Mouse (Mus musculus): ENCODE data around the gene Men1. TPM values are rescaled to one million over a fixed set of nuclear protein-coding genes. Genes with fewer than 3 reads are reported as not detected.
"Not testable (repeated sequence)": the region's sequence is repeated elsewhere in the genome, so short reads cannot be mapped to it uniquely, and the experiment has no call there.

Gene Men1
- 19.5 and 21.0 TPM in 2 replicates for polyA plus RNA-seq (2015; fragmentation: Nextera tagmentation; extraction: Ambion mirVana)

DNA sequence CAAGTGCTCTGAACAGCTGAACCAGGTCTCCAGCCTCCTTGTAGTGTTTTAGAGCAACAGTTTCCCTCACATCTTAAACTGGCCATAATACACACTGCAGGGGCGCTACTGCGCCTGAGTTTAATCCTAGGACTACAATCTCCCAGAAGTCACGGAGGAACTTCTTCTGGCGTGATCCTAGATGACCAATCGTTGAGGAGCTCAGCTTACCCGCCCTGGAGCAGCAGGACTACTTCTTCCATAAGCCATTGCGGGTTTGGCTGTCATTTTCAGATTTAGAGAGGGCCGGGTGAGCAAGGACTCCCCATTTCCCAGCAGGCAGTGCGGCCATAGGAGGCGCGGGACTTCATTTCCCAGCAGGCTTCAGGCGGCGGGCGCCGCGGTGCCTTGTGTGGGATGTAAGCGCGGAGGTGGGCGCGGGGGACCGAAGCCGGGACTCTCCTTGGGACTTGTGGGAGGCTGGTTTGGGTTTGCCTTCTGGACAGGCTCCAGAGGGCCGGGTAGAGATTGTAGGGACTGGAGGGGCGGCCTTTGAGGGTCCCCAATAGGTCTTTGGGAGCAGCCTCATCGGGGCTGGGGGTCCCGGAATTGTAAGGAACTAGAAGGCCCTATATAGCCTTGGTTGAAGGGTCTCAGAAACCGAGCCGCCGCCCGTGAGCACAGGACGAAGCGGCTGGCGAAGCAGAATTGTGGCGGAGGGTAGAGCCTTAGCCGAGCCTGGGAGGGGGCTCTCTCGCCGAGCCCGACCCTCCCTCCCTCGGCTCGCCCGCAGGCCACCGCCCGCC is at the start of gene Men1:
Men1 (plus strand) TSS at position 307 of the 785 bp plus-strand sequence.
- Histone ChIP-seq H3K9ac (ENCODE audit: low read depth, low read length) (peak within 1 kb of the TSS; percentile 86), H3K4me2 (ENCODE audit: low read depth, low read length) (peak within 1 kb of the TSS; percentile 95), H3K4me1 (ENCODE audit: control insufficient read depth, low read depth, low read length) (peaks cover 40% of the 10 kb centered on the region), H3K27me3 (ENCODE audit: control insufficient read depth, insufficient read depth, low read depth, low read length) (no peaks in the 10 kb centered on the region), H3K4me3 (ENCODE audit: low read depth, low read length) (peak within 1 kb of the TSS; percentile 84), H3K27ac (ENCODE audit: low read length) (peak within 1 kb of the TSS; percentile 75), H3K9me3 (replicated peaks; ENCODE audit: control insufficient read depth, low read length) (no peaks in the 10 kb centered on the region), H3K36me3 (ENCODE audit: control insufficient read depth, insufficient read depth) (peaks cover 10% of the 10 kb centered on the region)
- under 1% methylated on average over 43 of the region's 43 CpGs for WGBS (ENCODE audit: insufficient replicate concordance)
- peak; percentile 90 for ATAC-seq (ENCODE audit: low read depth)

DNA sequence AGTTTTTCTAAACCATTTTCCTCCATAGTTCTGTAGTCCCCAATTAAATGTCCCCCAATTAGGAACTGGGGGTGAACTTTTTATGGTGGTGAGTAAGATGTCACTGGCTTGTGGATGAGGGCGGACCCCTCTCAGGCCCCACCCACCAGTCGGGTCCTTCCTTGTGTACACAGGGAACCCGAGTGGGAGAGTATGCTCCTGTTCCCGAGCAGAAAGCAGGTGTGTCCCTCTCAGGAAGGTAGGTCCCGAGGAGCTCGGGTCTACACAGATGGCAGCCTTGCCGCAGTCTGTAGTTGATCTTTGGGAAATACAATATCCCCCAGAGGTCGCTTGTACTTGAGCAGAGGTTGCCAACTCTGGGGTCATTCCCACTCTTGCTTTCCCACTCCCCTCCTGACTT is 49.6 kb upstream of the Men1 start:
- Histone ChIP-seq H3K27me3 (ENCODE audit: control insufficient read depth, insufficient read depth, low read depth, low read length) (no peaks in the 10 kb centered on the region), H3K4me2 (ENCODE audit: low read depth, low read length) (peak overlapping the region; percentile 56), H3K9ac (ENCODE audit: low read depth, low read length) (peak overlapping the region; percentile 54), H3K9me3 (replicated peaks; ENCODE audit: control insufficient read depth, low read length) (no peaks in the 10 kb centered on the region), H3K4me3 (ENCODE audit: low read depth, low read length) (no peak overlapping the region), H3K4me1 (ENCODE audit: control insufficient read depth, low read depth, low read length) (peaks cover 97% of the 10 kb centered on the region), H3K27ac (ENCODE audit: low read length) (peak overlapping the region; percentile 96), H3K36me3 (ENCODE audit: control insufficient read depth, insufficient read depth) (peaks cover 21% of the 10 kb centered on the region)
- 29% methylated on average over 8 of the region's 8 CpGs for WGBS (ENCODE audit: insufficient replicate concordance)
- peak; percentile 22; the same call in 1 of the 2 replicates for ATAC-seq (ENCODE audit: low read depth)

DNA sequence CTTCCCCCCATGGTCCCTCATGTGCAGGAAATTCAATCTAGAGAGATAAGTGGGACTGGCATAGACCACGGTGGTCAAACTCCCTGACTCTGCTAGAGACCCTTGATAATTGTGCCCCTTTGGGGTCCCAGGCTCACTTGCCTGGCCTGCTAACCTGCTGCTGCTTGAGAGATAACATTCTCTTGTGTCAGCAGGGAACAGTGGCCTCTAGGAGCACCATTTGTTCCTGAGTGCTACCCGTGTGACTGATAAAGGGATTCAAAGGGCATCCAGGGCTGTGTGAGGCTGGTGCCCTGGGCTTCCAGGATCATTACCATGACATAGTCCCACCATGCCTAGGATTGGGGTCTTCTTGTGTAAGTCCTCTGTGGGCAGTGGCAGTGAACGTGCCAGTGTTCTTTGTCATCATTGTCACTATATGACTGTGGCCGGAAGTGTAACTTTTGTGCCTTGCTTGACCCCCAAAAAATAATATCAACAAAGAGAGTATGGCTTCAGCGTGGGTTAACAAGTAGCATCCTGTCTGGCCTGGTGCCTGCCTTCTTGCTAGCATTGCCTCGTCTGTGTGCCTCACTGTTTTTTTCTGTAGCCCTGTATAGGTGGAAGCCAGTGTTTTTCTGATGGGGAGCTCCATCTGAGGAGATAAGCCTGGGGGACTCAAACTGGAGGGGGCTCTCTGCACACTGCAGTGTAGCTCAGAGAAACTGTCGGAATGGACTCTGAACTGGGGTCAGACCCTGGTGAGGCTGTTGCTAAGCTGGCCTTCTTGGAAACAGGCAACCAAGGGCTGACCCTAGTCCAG is 48.9 kb upstream of the Men1 start:
- peaks cover 96% of the 10 kb centered on the region for H3K4me1 ChIP-seq (ENCODE audit: control insufficient read depth, low read depth, low read length)
- H3K9ac ChIP-seq (ENCODE audit: low read depth, low read length) = peak overlapping the region; percentile 54
- no peaks in the 10 kb centered on the region for H3K9me3 ChIP-seq (replicated peaks; ENCODE audit: control insufficient read depth, low read length)
- H3K36me3 ChIP-seq (ENCODE audit: control insufficient read depth, insufficient read depth) = peaks cover 19% of the 10 kb centered on the region
- peak overlapping the region; percentile 56 for H3K4me2 ChIP-seq (ENCODE audit: low read depth, low read length)
- ATAC-seq (ENCODE audit: low read depth) = peak; percentile 64
- WGBS (ENCODE audit: insufficient replicate concordance) = 25% methylated on average over 7 of the region's 7 CpGs
- no peak overlapping the region; the same call in 1 of the 2 replicates for H3K4me3 ChIP-seq (ENCODE audit: low read depth, low read length)
- H3K27me3 ChIP-seq (ENCODE audit: control insufficient read depth, insufficient read depth, low read depth, low read length) = no peaks in the 10 kb centered on the region
- H3K27ac ChIP-seq (ENCODE audit: low read length) = peak overlapping the region; percentile 96

DNA sequence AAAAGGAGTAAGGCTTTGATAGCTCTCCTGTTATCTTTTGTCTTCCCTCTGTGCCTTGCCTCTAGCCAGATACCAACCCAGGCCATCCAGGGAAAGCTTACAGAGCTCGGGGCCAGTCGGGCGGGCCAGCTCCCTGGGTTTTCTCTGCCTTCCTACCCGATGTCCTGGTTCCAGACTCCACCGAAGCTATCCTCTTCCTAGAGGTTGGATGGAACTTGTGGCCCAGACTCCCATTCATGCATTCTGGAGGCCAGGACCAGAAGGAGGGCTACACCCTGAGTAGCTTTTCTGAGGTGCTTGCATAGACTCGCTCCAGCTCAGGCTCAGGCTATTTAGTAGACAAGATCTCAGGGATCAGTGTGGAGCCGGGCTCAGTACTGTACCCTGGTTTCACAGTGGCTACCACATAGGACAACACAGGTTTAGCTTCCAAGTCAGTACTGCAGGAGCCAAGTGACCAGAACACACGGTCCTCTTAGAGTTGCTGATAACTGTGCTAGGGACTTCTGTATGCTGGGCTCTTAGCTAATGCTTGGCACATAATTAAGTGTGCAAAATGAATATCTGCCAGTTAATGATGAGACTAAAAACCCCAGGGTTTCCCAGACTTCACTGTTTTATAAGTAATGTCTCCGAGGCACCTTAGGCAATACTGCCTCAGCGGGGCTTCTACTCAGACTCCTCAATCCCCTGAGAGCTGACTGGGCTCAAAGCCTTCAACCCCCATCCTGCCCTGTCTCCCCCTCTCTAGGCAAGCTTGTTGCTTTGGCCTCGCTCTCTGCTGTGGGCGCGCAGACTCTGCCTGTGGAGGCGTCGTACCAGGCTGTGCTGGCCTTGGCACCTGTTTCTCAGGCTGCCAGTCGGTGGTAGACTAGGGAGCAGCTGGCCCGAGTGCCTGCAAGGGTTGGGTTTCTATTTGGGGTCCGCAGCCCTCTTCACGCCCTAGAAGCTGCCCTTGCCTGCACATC is 48.1 kb upstream of the Men1 start:
- WGBS (ENCODE audit: insufficient replicate concordance) = 67% methylated on average over 19 of the region's 19 CpGs
- Histone ChIP-seq H3K9ac (ENCODE audit: low read depth, low read length) (peak overlapping the region; percentile 54), H3K36me3 (ENCODE audit: control insufficient read depth, insufficient read depth) (peaks cover 13% of the 10 kb centered on the region), H3K27me3 (ENCODE audit: control insufficient read depth, insufficient read depth, low read depth, low read length) (no peaks in the 10 kb centered on the region), H3K4me3 (ENCODE audit: low read depth, low read length) (no peak overlapping the region; the same call in 1 of the 2 replicates), H3K9me3 (replicated peaks; ENCODE audit: control insufficient read depth, low read length) (no peaks in the 10 kb centered on the region), H3K27ac (ENCODE audit: low read length) (peak overlapping the region; percentile 96), H3K4me1 (ENCODE audit: control insufficient read depth, low read depth, low read length) (peaks cover 96% of the 10 kb centered on the region), H3K4me2 (ENCODE audit: low read depth, low read length) (peak overlapping the region; percentile 56)
- ATAC-seq (ENCODE audit: low read depth) = peak; percentile 28; the same call in 1 of the 2 replicates

GRCm38 (mm10) chr19:6288236-6288894 is 46.4 kb upstream of the Men1 start:
- Histone ChIP-seq H3K27ac (ENCODE audit: low read length) (peak overlapping the region; percentile 27; the same call in 1 of the 2 replicates), H3K9me3 (replicated peaks; ENCODE audit: control insufficient read depth, low read length) (no peaks in the 10 kb centered on the region), H3K4me1 (ENCODE audit: control insufficient read depth, low read depth, low read length) (peaks cover 87% of the 10 kb centered on the region), H3K36me3 (ENCODE audit: control insufficient read depth, insufficient read depth) (peaks cover 7% of the 10 kb centered on the region; the same call in 1 of the 2 replicates), H3K4me3 (ENCODE audit: low read depth, low read length) (no peak overlapping the region), H3K27me3 (ENCODE audit: control insufficient read depth, insufficient read depth, low read depth, low read length) (no peaks in the 10 kb centered on the region), H3K9ac (ENCODE audit: low read depth, low read length) (no peak overlapping the region), H3K4me2 (ENCODE audit: low read depth, low read length) (no peak overlapping the region)
- WGBS (ENCODE audit: insufficient replicate concordance) = 68% methylated on average over 13 of the region's 13 CpGs
- no peak for ATAC-seq (ENCODE audit: low read depth)

DNA sequence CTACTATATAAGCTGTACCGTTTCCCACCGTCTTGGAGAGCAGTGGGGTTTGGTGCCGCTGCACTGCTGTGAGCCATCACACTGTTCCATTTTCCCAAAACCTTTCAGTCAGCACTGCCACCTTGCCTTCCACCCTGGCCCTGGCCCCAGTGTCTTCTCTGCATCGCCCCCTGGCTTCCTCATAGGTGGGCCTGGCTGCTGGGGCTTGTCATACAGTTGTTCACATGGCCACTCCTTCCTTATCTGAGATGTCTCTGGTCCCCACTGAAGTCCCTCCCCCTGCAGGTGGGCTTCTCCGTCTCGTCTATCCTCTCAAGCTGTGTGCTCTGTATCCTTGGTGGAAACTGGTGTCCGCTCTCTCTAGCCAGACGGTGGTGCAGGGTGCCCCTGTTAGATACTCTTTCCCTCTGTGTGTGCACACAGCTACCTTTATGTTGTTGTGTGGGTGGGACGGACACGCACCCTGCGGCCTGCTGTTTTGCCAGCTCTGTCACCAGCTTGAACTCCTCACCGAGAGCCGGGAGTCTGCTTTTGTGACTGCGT is 45.0 kb upstream of the Men1 start:
- Histone ChIP-seq H3K4me2 (ENCODE audit: low read depth, low read length) (no peak overlapping the region), H3K9ac (ENCODE audit: low read depth, low read length) (peak overlapping the region; percentile 33; the same call in 1 of the 2 replicates), H3K27me3 (ENCODE audit: control insufficient read depth, insufficient read depth, low read depth, low read length) (no peaks in the 10 kb centered on the region), H3K4me3 (ENCODE audit: low read depth, low read length) (no peak overlapping the region), H3K4me1 (ENCODE audit: control insufficient read depth, low read depth, low read length) (peaks cover 73% of the 10 kb centered on the region), H3K9me3 (replicated peaks; ENCODE audit: control insufficient read depth, low read length) (no peaks in the 10 kb centered on the region), H3K36me3 (ENCODE audit: control insufficient read depth, insufficient read depth) (peaks cover 13% of the 10 kb centered on the region), H3K27ac (ENCODE audit: low read length) (peak overlapping the region; percentile 10)
- ATAC-seq (ENCODE audit: low read depth) = no peak
- 72% methylated on average over 14 of the region's 14 CpGs for WGBS (ENCODE audit: insufficient replicate concordance)

- not testable (repeated sequence) for H3K27me3 ChIP-seq (ENCODE audit: control insufficient read depth, insufficient read depth, low read depth, low read length); H3K9me3 ChIP-seq (replicated peaks; ENCODE audit: control insufficient read depth, low read length); H3K4me3 ChIP-seq (ENCODE audit: low read depth, low read length); ATAC-seq (ENCODE audit: low read depth)
- Histone ChIP-seq H3K9ac (ENCODE audit: low read depth, low read length) (peak overlapping the region; percentile 49), H3K4me2 (ENCODE audit: low read depth, low read length) (peak overlapping the region; percentile 28), H3K36me3 (ENCODE audit: control insufficient read depth, insufficient read depth) (peaks cover 22% of the 10 kb centered on the region), H3K27ac (ENCODE audit: low read length) (peak overlapping the region; percentile 88), H3K4me1 (ENCODE audit: control insufficient read depth, low read depth, low read length) (peaks cover 65% of the 10 kb centered on the region)
- 82% methylated on average over 5 of the region's 6 CpGs for WGBS (ENCODE audit: insufficient replicate concordance)
Observed at GRCm38 (mm10) chr19:6290720-6291116, 44.1 kb upstream of the Men1 start.

Data from liver, embryonic 16.5 days (tissue).